Mouse (Mus musculus): ENCODE results near the gene Mrps18a. TPM values are rescaled to one million over a fixed set of nuclear protein-coding genes. Genes with fewer than 3 reads are reported as not detected.

Gene Mrps18a
- total and polyA plus RNA-seq, 2 experiments from 2014 or later: 79.4 to 176 TPM

DNA sequence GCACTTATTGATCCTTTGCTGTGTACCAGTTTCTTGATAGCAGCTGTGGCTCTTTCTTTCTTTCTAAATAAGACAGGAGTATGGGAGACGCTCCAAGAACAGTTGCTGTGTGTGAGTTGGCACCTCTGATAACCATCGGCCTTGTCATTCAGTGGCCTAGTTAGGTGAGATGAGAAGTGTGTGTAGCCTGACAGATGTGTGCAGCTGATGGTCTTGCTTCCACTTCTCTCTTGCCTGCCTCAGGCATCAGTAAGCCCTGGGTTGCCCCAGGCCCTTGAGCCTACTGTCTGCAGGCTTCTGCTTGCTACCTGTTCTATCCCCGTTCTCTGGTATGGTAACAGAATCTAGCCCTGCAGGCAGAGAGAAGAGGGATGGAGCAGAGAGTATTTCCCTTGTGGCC, 6.1 kb downstream of the Mrps18a start:
- Histone ChIP-seq H3K27me3 (ENCODE audit: insufficient read depth, low read length) (no peaks in the 10 kb centered on the region), H3K9me3 (ENCODE audit: low read length) (no peaks in the 10 kb centered on the region), H3K36me3 (ENCODE audit: insufficient read depth) (peaks cover 32% of the 10 kb centered on the region), H3K27ac (ENCODE audit: low read depth, low read length) (no peak overlapping the region), H3K4me2 (ENCODE audit: low read depth) (no peak overlapping the region), H3K4me1 (ENCODE audit: insufficient read depth) (no peaks in the 10 kb centered on the region), H3K4me3 (ENCODE audit: low read depth, low read length) (no peak overlapping the region), H3K9ac (no peak overlapping the region)
- no peak for TF ChIP-seq CTCF (IDR thresholded peaks at IDR 0.05; ENCODE audit: low read depth)
- 94% methylated on average over 3 of the region's 3 CpGs for WGBS
- ATAC-seq (no peak), DNase-seq (no peak)

DNA sequence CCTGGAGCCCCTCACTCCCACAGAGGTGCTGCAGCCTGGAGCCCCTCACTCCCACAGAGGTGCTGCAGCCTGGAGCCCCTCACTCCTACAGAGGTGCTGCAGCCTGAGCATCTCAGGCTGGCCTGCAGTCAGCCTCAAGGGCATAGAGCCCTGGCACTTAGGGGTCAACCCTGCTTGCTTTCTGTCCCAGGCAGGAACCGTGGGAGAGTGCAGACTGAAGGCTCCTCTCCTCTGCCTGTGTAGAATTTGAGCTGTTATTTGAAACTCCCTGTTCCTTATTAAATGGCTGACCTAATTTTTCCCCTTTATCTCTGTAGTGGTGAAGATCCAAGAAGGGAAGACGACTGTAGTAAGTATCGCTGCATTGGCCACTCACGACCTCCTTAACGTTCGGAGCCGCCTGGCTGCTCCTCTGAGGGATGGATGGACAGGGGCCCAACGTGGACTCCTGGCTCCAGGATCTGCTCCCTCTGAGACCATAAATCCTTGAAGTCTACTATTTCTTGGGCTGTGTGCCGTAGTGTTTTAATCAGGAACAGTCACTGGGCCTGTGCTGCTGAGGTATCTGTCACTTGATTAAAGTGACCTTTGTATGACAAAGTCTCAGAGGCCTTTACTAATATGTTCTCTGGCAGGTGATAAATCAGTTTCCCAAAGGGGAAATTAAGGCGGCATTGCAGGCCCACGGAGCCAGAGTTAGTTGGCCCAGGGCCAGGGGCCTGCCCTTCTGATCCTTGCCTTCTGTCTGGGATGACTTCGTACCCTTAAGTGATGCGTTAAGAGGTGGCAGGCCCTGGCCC, 7.0 kb downstream of the Mrps18a start:
- Histone ChIP-seq H3K9me3 (ENCODE audit: low read length) (no peaks in the 10 kb centered on the region), H3K36me3 (ENCODE audit: insufficient read depth) (peaks cover 40% of the 10 kb centered on the region), H3K9ac (no peak overlapping the region), H3K27ac (ENCODE audit: low read depth, low read length) (no peak overlapping the region), H3K27me3 (ENCODE audit: insufficient read depth, low read length) (no peaks in the 10 kb centered on the region), H3K4me1 (ENCODE audit: insufficient read depth) (no peaks in the 10 kb centered on the region), H3K4me2 (ENCODE audit: low read depth) (no peak overlapping the region), H3K4me3 (ENCODE audit: low read depth, low read length) (no peak overlapping the region)
- ATAC-seq (no peak), DNase-seq (no peak)
- 87% methylated on average over 13 of the region's 13 CpGs for WGBS
- TF ChIP-seq CTCF (IDR thresholded peaks at IDR 0.05; ENCODE audit: low read depth): no peak

DNA sequence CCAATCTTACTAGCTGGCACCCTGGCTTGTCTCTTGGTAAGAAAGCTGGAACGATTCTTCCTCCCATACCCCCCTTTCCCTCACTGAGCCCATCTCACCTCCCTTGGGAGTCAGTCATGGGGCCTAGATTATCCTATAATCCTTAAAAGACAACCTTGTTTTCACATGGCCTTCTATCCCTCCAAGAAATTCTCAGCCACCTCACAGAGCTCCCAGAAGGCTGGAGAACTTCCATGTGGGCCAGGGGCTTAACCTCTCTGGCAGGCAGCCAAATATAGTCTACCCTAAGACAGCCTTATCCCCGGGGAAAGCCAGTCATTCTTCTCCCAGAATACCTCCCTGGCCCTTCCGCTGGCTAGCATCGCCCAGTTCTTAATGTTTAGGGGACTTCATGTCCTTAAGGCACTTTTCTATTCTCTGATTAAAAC, 7.7 kb downstream of the Mrps18a start:
- ATAC-seq: no peak
- Histone ChIP-seq H3K36me3 (ENCODE audit: insufficient read depth) (peaks cover 46% of the 10 kb centered on the region), H3K27ac (ENCODE audit: low read depth, low read length) (no peak overlapping the region), H3K27me3 (ENCODE audit: insufficient read depth, low read length) (no peaks in the 10 kb centered on the region), H3K4me3 (ENCODE audit: low read depth, low read length) (no peak overlapping the region), H3K4me1 (ENCODE audit: insufficient read depth) (no peaks in the 10 kb centered on the region), H3K9ac (no peak overlapping the region), H3K4me2 (ENCODE audit: low read depth) (no peak overlapping the region), H3K9me3 (ENCODE audit: low read length) (no peaks in the 10 kb centered on the region)
- no peak for TF ChIP-seq CTCF (IDR thresholded peaks at IDR 0.05; ENCODE audit: low read depth)
- no peak for DNase-seq
- 61% methylated on average over 4 of the region's 4 CpGs for WGBS

DNA sequence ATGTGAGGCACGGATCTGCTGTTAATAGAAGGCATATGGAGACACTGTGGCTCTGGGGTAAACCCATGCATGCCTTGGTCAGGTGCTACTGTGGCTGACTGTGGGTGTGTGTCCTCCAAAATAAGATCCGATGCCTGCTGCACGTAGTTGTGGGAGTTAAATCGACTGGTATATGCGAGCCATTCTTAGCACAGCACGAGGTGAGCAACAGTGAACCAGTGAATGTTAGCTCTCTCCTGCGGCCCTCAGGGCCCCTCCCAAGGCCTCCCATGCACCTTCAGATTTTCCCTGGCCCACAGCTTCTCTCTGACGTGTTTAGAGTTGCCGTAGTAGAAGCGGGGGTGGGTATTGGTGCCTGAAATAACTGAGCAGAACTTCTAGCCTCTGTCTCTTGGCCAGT, 8.9 kb downstream of the Mrps18a start:
- H3K27ac ChIP-seq (ENCODE audit: low read depth, low read length): no peak overlapping the region

DNA sequence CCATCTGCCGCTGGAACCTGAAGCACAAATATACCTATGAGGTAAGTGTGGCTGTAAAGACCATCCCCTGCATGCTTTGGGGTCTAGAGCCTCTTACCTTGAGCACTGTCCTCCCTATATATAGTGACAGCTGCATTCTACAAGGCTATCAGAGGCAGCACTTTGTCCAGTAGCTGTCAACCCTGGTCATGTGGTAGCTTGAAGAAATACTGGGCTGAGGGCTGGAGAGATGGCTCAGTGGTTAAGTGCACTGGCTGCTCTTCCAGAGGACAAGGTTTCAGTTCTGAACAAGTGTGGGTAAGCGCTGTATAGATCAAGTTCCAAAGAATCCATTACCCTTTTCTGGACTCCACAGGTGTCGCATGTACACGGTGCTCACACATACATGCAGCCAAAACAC, 12.0 kb downstream of the Mrps18a start:
- WGBS: 98% methylated on average over 4 of the region's 4 CpGs
- Histone ChIP-seq H3K36me3 (ENCODE audit: insufficient read depth) (peaks cover 82% of the 10 kb centered on the region), H3K9me3 (ENCODE audit: low read length) (no peaks in the 10 kb centered on the region), H3K4me1 (ENCODE audit: insufficient read depth) (no peaks in the 10 kb centered on the region), H3K4me3 (ENCODE audit: low read depth, low read length) (no peak overlapping the region), H3K9ac (no peak overlapping the region), H3K27me3 (ENCODE audit: insufficient read depth, low read length) (no peaks in the 10 kb centered on the region), H3K4me2 (ENCODE audit: low read depth) (no peak overlapping the region), H3K27ac (ENCODE audit: low read depth, low read length) (no peak overlapping the region)
- no peak for DNase-seq
- no peak for ATAC-seq
- TF ChIP-seq CTCF (IDR thresholded peaks at IDR 0.05; ENCODE audit: low read depth): no peak

More for the DNA sequence above, 8.9 kb downstream of the Mrps18a start:
- H3K4me1 ChIP-seq (ENCODE audit: insufficient read depth): no peaks in the 10 kb centered on the region
- H3K4me2 ChIP-seq (ENCODE audit: low read depth): no peak overlapping the region
- no peak overlapping the region for H3K4me3 ChIP-seq (ENCODE audit: low read depth, low read length)
- no peaks in the 10 kb centered on the region for H3K9me3 ChIP-seq (ENCODE audit: low read length)
- 93% methylated on average over 10 of the region's 10 CpGs for WGBS
- peaks cover 56% of the 10 kb centered on the region for H3K36me3 ChIP-seq (ENCODE audit: insufficient read depth)
- no peaks in the 10 kb centered on the region for H3K27me3 ChIP-seq (ENCODE audit: insufficient read depth, low read length)
- no peak for DNase-seq
- H3K9ac ChIP-seq: no peak overlapping the region
- no peak for ATAC-seq
- TF ChIP-seq CTCF (IDR thresholded peaks at IDR 0.05; ENCODE audit: low read depth): no peak

DNA sequence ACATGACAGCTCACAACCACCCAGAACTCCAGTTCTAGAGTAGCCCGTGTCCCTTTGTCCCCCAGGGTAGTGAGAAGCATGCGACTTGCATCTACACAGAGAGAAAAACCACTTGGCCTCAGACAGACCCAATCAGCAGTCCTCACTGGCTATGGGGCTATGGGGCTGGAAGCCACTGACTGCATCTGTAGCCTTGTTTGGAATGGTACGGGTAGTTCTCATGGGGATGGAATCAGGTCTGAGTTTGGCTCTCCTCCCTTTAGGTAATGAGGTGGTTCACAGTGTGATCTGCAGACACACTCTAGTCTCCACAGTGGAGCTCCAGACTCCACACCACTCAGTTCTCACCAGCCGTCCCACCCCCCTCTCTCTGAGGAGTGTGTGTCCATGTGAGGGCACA, 12.5 kb downstream of the Mrps18a start:
- ATAC-seq (no peak), DNase-seq (no peak)
- no peak for TF ChIP-seq CTCF (IDR thresholded peaks at IDR 0.05; ENCODE audit: low read depth)
- H3K27me3 ChIP-seq (ENCODE audit: insufficient read depth, low read length): no peaks in the 10 kb centered on the region
- no peak overlapping the region for H3K27ac ChIP-seq (ENCODE audit: low read depth, low read length)
- 90% methylated on average over 4 of the region's 4 CpGs for WGBS
- no peak overlapping the region for H3K4me2 ChIP-seq (ENCODE audit: low read depth)
- H3K9ac ChIP-seq: no peak overlapping the region
- H3K4me3 ChIP-seq (ENCODE audit: low read depth, low read length): no peak overlapping the region
- no peaks in the 10 kb centered on the region for H3K9me3 ChIP-seq (ENCODE audit: low read length)
- H3K36me3 ChIP-seq (ENCODE audit: insufficient read depth): peaks cover 82% of the 10 kb centered on the region
- no peaks in the 10 kb centered on the region for H3K4me1 ChIP-seq (ENCODE audit: insufficient read depth)

DNA sequence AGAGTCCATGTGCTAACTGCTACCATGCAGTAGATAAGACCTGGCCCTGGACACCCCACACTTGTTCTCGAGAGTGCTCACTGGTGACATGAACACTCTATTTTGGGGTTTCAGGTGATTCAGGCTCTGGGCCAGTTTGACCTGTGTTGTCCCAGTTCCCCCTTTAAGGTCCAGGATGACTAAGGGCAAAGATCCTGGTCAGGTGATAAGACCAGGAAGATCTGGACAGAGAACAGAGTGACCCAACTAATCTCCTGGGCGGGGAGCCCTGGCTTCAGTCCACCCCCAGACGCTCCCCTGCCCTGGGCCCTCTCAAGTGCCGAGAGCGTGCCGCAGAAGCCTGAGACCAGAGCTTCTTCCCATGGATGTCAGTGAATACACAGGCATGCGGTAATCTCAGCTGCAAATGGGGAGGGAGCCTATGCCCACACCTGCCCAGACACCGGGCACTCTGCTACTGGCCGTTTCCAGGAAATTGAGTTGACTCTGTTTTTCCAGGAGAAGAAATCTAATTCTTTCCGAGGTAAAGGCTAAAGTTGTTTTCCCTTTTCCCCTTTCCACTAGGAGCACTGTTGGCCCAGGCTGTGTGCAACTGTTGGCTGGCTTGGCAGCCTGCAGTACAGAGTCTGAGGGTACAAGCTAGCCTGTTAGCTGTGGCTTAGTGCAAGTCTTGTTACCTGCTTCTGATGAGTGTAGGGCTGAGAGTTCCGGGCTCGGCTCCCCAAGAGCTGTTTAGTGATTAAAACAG, 13.3 kb downstream of the Mrps18a start:
- Histone ChIP-seq H3K36me3 (ENCODE audit: insufficient read depth) (peaks cover 82% of the 10 kb centered on the region), H3K9me3 (ENCODE audit: low read length) (no peaks in the 10 kb centered on the region), H3K27ac (ENCODE audit: low read depth, low read length) (no peak overlapping the region), H3K4me2 (ENCODE audit: low read depth) (no peak overlapping the region), H3K9ac (no peak overlapping the region), H3K27me3 (ENCODE audit: insufficient read depth, low read length) (no peaks in the 10 kb centered on the region), H3K4me1 (ENCODE audit: insufficient read depth) (no peaks in the 10 kb centered on the region), H3K4me3 (ENCODE audit: low read depth, low read length) (no peak overlapping the region)
- 92% methylated on average over 12 of the region's 12 CpGs for WGBS
- no peak for DNase-seq
- TF ChIP-seq CTCF (IDR thresholded peaks at IDR 0.05; ENCODE audit: low read depth): no peak
- no peak for ATAC-seq

Measured in forebrain, postnatal 0 days (tissue).